Mouse (Mus musculus): ENCODE results near the gene Tnfrsf18. TPM values are rescaled to one million over a fixed set of nuclear protein-coding genes. Genes with fewer than 3 reads are reported as not detected.

Gene Tnfrsf18
- total RNA-seq (2023) = 28.4 TPM

DNA sequence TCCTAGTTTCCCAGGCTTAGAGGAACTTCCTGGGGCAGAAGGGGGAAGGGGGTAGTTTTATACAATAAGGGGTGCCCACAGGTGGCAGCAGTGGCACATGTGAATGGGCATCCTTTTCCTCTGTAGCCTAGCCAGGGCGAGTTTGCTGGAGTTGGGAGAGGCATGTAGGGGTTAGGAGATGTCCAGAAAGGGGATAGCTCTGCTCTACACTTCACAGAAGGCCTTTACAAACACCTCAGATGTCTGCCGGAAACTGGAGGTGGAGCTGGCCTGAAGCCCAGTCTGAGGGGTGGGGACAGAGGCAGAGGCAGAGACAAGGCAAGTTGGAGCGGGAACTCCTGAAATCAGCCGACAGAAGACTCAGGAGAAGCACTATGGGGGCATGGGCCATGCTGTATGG, at the start of gene Tnfrsf18:
Gene Tnfrsf18, plus strand, starts transcription at position 152 of the 400 bp plus-strand sequence.

GRCm38 (mm10) chr4:155992241-155992905, 33.6 kb upstream of the Tnfrsf18 start, which contains the start of the genes B3galt6 and Sdf4:
Gene B3galt6 (minus strand): TSS chr4:155992649.
Gene Sdf4 (plus strand): TSS chr4:155992872.

GRCm38 (mm10) chr4:156013637-156014036, 12.3 kb upstream of the Tnfrsf18 start, which contains the start of gene Tnfrsf4:
Gene Tnfrsf4 (plus strand): TSS chr4:156013843.

GRCm38 (mm10) chr4:156059261-156059660, 33.3 kb downstream of the Tnfrsf18 start, which contains the start of gene Ttll10:
Gene Ttll10 (minus strand): TSS chr4:156059414.

Other genes starting within 250 kb of the Tnfrsf18 start
- not detected for gene Tmem88b, start 240.3 kb upstream of the Tnfrsf18 start, total RNA-seq (2023)
- gene Ankrd65, start 235.7 kb upstream of the Tnfrsf18 start, total RNA-seq (2023) = not detected
- 42.1 TPM for gene Mrpl20, start 223.3 kb upstream of the Tnfrsf18 start, total RNA-seq (2023)
- gene Ccnl2, start 213.7 kb upstream of the Tnfrsf18 start, total RNA-seq (2023) = 224 TPM
- 77.3 TPM for gene Aurkaip1, start 194.9 kb upstream of the Tnfrsf18 start, total RNA-seq (2023)
- gene Mxra8, start 186.5 kb upstream of the Tnfrsf18 start, total RNA-seq (2023) = 2.2 TPM
- gene Dvl1, start 178.8 kb upstream of the Tnfrsf18 start, total RNA-seq (2023) = 65.7 TPM
- 1.3 TPM for gene Tas1r3, start 162.8 kb upstream of the Tnfrsf18 start, total RNA-seq (2023)
- gene Cptp, start 156.7 kb upstream of the Tnfrsf18 start, total RNA-seq (2023) = 16.1 TPM
- 63.0 TPM for gene Ints11, start 156.6 kb upstream of the Tnfrsf18 start, total RNA-seq (2023)
- 46.0 TPM for gene Pusl1, start 134.4 kb upstream of the Tnfrsf18 start, total RNA-seq (2023)
- 48.0 TPM for gene Acap3, start 134.3 kb upstream of the Tnfrsf18 start, total RNA-seq (2023)
- 114 TPM for gene Ube2j2, start 82.3 kb upstream of the Tnfrsf18 start, total RNA-seq (2023)
- 3.1 TPM for gene C1qtnf12, start 63.8 kb upstream of the Tnfrsf18 start, total RNA-seq (2023)
- gene B3galt6, start 33.5 kb upstream of the Tnfrsf18 start, total RNA-seq (2023) = 2.8 TPM
- gene Sdf4, start 33.3 kb upstream of the Tnfrsf18 start, total RNA-seq (2023) = 167 TPM
- 15.7 TPM for gene Tnfrsf4, start 12.3 kb upstream of the Tnfrsf18 start, total RNA-seq (2023)
- gene Ttll10, start 33.2 kb downstream of the Tnfrsf18 start, total RNA-seq (2023) = not detected
- 47.3 TPM for gene 9430015G10Rik, start 83.8 kb downstream of the Tnfrsf18 start, total RNA-seq (2023)
- 1.4 TPM for gene Rnf223, start 104.3 kb downstream of the Tnfrsf18 start, total RNA-seq (2023)
- gene Agrn, start 171.3 kb downstream of the Tnfrsf18 start, total RNA-seq (2023) = 5.8 TPM
- 14.4 TPM for gene Isg15, start 174.7 kb downstream of the Tnfrsf18 start, total RNA-seq (2023)
- gene AW011738, start 177.1 kb downstream of the Tnfrsf18 start, total RNA-seq (2023) = 10.8 TPM
- 0.43 TPM for gene Perm1, start 189.7 kb downstream of the Tnfrsf18 start, total RNA-seq (2023)
- gene Plekhn1, start 208.7 kb downstream of the Tnfrsf18 start, total RNA-seq (2023) = 46.5 TPM
- gene Noc2l, start 209.8 kb downstream of the Tnfrsf18 start, total RNA-seq (2023) = 99.1 TPM
- gene Samd11, start 229.5 kb downstream of the Tnfrsf18 start, total RNA-seq (2023) = 0.46 TPM

All from CD8-positive naive resting alpha-beta T cell, adult 57 days (primary cell).